Mouse (Mus musculus) megakaryocyte-erythroid progenitor cell, adult 5-6 weeks (primary cell): ENCODE data around the gene Pepd. TPM values are rescaled to one million over a fixed set of nuclear protein-coding genes. Genes with fewer than 3 reads are reported as not detected.

Experiments
- ATAC-seq: replicated peaks from 2 replicates; pipeline ENCODE4 v1.8.0; 2016; ENCODE audit warnings: mild to moderate bottlenecking, inconsistent platforms; ENCODE audit not compliant: severe bottlenecking, poor library complexity, low FRiP score, low TSS enrichment
- total RNA-seq, 2 experiments: library from RNA; stranded (forward) in 1 of 2; stranded (reverse) in 1 of 2; fragments of 200-1000, 215-1000 nt in 1 of 2; fragments of >200 nt in 1 of 2; fragmentation: Nextera tagmentation in 1 of 2; gene quantifications; 2 replicates each; pipeline ENCODE4 v1.2.3; 2014 to 2017

The Pepd gene
- total RNA-seq (2014; fragmentation: Nextera tagmentation) (20.8 and 35.4 TPM in 2 replicates), total RNA-seq (2017) (28.5 and 31.1 TPM in 2 replicates)

GRCm38 (mm10) chr7:34911919-34912897 is at the start of gene Pepd:
Pepd (plus strand) TSS chr7:34912379.
- peak; percentile 99 for ATAC-seq

- no peak for ATAC-seq
These were observed 44.9 kb upstream of the Pepd start for GRCm38 (mm10) chr7:34867289-34867688.

GRCm38 (mm10) chr7:34869693-34870092 is 42.5 kb upstream of the Pepd start:
- ATAC-seq: no peak

GRCm38 (mm10) chr7:34876787-34877186 is 35.4 kb upstream of the Pepd start:
- ATAC-seq: no peak

GRCm38 (mm10) chr7:34877820-34878219 is 34.4 kb upstream of the Pepd start:
- no peak for ATAC-seq

GRCm38 (mm10) chr7:34888441-34888840 is 23.7 kb upstream of the Pepd start:
- ATAC-seq: no peak

- no peak for ATAC-seq
These were observed 23.3 kb upstream of the Pepd start for GRCm38 (mm10) chr7:34888891-34889290.

GRCm38 (mm10) chr7:34892845-34893244 is 19.3 kb upstream of the Pepd start:
- no peak for ATAC-seq

GRCm38 (mm10) chr7:34896461-34896860 is 15.7 kb upstream of the Pepd start:
- ATAC-seq: no peak

- no peak for ATAC-seq
These were observed 15.1 kb upstream of the Pepd start for GRCm38 (mm10) chr7:34897058-34897457.

GRCm38 (mm10) chr7:34910096-34911066 is 1.8 kb upstream of the Pepd start:
- ATAC-seq: no peak

GRCm38 (mm10) chr7:34913956-34914355 is 1.8 kb downstream of the Pepd start:
- ATAC-seq: no peak

- ATAC-seq: no peak
These were observed 3.4 kb downstream of the Pepd start for GRCm38 (mm10) chr7:34915555-34915954.

- no peak for ATAC-seq
These were observed 5.4 kb downstream of the Pepd start for GRCm38 (mm10) chr7:34917558-34917957.

GRCm38 (mm10) chr7:34917998-34918397 is 5.8 kb downstream of the Pepd start:
- ATAC-seq: no peak

GRCm38 (mm10) chr7:34918416-34918815 is 6.2 kb downstream of the Pepd start:
- ATAC-seq: no peak

- no peak for ATAC-seq
These were observed 6.9 kb downstream of the Pepd start for GRCm38 (mm10) chr7:34919054-34919453.

GRCm38 (mm10) chr7:34919809-34920208 is 7.6 kb downstream of the Pepd start:
- peak; percentile 79 for ATAC-seq

GRCm38 (mm10) chr7:34925208-34925607 is 13.0 kb downstream of the Pepd start:
- no peak for ATAC-seq

GRCm38 (mm10) chr7:34925956-34926355 is 13.8 kb downstream of the Pepd start:
- no peak for ATAC-seq
